In genomic region chr11:92041695-92042094, GRCm38 (mm10) we compare ENCODE assay signal across 11 mouse cellular contexts.
DNase-seq lines count a peak whose midpoint lies in the region; TF ChIP-seq lines count a peak whose summit lies in the region.
"Had no signal": no experiment of that assay in that cellular context is flagged by ENCODE, and none has a peak within 500 bp of the region (broad histone marks: within the 10 kb centered on the region; RNA-seq: fewer than 3 reads in every experiment).

No protein-coding gene starts in this region.

- peak; percentile 42 for TF ChIP-seq CTCF in ES-Bruce4 (IDR thresholded peaks at IDR 0.05; ENCODE audit: low read depth, low read length)

- H3K9me3 ChIP-seq in ES-Bruce4 (replicated peaks; ENCODE audit: control insufficient read depth, insufficient read depth, low read length, poor library complexity, severe bottlenecking), result no peaks in the 10 kb centered on the region
- H3K9me3 ChIP-seq: neural tube, embryonic 12.5 days had no signal

- TF ChIP-seq POLR2A in ES-Bruce4 (IDR thresholded peaks at IDR 0.05; ENCODE audit: insufficient read depth, low read length), result no peak

- no peaks in the 10 kb centered on the region for H3K27me3 ChIP-seq in ES-Bruce4 (ENCODE audit: control insufficient read depth, insufficient read depth, low read length, poor library complexity, severe bottlenecking)
- H3K27me3 ChIP-seq: neural tube, embryonic 12.5 days had no signal

- no peak overlapping the region for H3K9ac ChIP-seq in ES-Bruce4 (ENCODE audit: low read depth, poor library complexity, severe bottlenecking)
- H3K9ac ChIP-seq: hindbrain, embryonic 14.5 days; neural tube, embryonic 12.5 days had no signal

- DNase-seq in kidney, postnatal 25 days, result peak; percentile 24 to 33
- DNase-seq in kidney, adult 11 months, result no peak
- DNase-seq in 3T3-L1 (ENCODE audit: low read depth, low spot score), result peak; percentile 21
- DNase-seq in brain, adult 2 months (ENCODE audit: low read depth, low spot score), result peak; percentile 6
- no peak for DNase-seq in thymus, postnatal 4 days
- DNase-seq in frontal cortex, postnatal 10 days (ENCODE audit: low spot score in 2 of 2), result no peak
- DNase-seq: heart, adult 2 months; liver had no signal

- no peak overlapping the region for H3K4me3 ChIP-seq in ES-Bruce4 (ENCODE audit: low read depth, low read length)
- H3K4me3 ChIP-seq: heart, adult 2 months; neural tube, embryonic 12.5 days had no signal

- no peak overlapping the region for H3K27ac ChIP-seq in ES-Bruce4 (ENCODE audit: insufficient read depth, low read length)
- H3K27ac ChIP-seq: heart, adult 2 months; hindbrain, embryonic 14.5 days; neural tube, embryonic 12.5 days had no signal

- TF ChIP-seq EP300 in ES-Bruce4 (IDR thresholded peaks at IDR 0.05; ENCODE audit: insufficient read depth, low read depth, low read length), result no peak

- H3K36me3 ChIP-seq in ES-Bruce4 (ENCODE audit: control insufficient read depth, insufficient read depth, low read length, poor library complexity, severe bottlenecking), result no peaks in the 10 kb centered on the region
- H3K36me3 ChIP-seq: neural tube, embryonic 12.5 days had no signal

- no peaks in the 10 kb centered on the region for H3K4me1 ChIP-seq in ES-Bruce4 (ENCODE audit: control insufficient read depth, insufficient read depth, low read length)
- H3K4me1 ChIP-seq: neural tube, embryonic 12.5 days had no signal

Comparison
In these comparisons a context has a peak if more than half of its experiments do, and no peak if none do; other contexts are left out.
1. DNase-seq: peak in kidney, postnatal 25 days (2 of 2), 3T3-L1 (single experiment) and brain, adult 2 months (single experiment); none in kidney, adult 11 months (single experiment), thymus, postnatal 4 days (single experiment) and frontal cortex, postnatal 10 days (0 of 2).